Mouse (Mus musculus) embryo, embryonic 10.5 days (tissue): ENCODE measurements at regions not wholly inside any gene's neighbourhood (a gene's known extent, or its start where the extent isn't known, plus 50 kb on each side); places are given as distances from the start of the nearest gene placed in this dataset.

ENCODE experiments used
- DNase-seq: peaks from one replicate; pipeline ENCODE4 v3.0.0-alpha.2; 2015; ENCODE audit warnings: low spot score

DNA sequence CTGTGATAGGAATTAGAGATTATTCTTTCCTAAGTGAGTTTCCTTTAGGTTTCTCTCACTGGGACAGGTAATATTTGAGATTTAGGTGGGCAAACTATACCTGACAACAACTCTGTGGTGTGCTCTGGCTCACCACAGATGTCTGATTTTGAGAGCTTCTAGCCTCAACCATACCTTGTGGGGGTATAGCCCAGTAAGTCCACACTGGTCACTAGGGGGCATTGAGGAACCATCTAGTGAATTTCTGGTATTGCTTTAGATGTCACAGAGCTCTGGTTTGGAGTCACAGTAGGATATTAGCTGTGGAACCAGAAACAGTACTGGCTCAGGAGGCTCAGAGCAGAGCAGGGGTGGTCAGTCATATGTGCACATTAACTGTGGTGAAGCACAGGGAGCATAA lies 91.5 kb upstream of the 2210010C04Rik start:
- DNase-seq = no peak

DNA sequence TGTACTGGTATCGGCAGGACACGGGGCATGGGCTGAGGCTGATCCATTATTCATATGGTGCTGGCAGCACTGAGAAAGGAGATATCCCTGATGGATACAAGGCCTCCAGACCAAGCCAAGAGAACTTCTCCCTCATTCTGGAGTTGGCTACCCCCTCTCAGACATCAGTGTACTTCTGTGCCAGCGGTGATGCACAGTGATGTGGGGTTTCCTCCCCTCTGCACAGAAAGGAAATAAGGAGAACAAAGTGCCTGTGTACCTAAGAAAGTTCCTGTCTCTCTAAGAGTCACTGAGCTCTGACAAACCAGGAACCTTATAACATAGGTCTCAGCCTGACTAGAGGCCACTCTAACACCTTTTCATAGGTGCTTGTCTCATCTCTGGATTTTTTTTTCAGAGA lies 86.3 kb upstream of the 2210010C04Rik start:
- no peak for DNase-seq

DNA sequence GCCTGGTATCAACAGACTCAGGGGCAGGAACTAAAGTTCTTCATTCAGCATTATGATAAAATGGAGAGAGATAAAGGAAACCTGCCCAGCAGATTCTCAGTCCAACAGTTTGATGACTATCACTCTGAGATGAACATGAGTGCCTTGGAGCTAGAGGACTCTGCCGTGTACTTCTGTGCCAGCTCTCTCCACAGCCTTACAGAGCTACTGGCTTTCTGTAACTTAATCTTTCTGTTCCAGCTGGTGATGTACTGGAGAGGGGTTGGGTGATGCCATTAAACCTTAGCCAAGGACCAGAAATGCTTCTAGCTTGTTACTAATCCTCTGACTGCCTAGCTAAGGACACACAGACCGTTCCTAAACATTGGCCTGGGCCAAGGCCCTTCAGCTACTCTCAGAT lies 83.9 kb upstream of the 2210010C04Rik start:
- DNase-seq = no peak

DNA sequence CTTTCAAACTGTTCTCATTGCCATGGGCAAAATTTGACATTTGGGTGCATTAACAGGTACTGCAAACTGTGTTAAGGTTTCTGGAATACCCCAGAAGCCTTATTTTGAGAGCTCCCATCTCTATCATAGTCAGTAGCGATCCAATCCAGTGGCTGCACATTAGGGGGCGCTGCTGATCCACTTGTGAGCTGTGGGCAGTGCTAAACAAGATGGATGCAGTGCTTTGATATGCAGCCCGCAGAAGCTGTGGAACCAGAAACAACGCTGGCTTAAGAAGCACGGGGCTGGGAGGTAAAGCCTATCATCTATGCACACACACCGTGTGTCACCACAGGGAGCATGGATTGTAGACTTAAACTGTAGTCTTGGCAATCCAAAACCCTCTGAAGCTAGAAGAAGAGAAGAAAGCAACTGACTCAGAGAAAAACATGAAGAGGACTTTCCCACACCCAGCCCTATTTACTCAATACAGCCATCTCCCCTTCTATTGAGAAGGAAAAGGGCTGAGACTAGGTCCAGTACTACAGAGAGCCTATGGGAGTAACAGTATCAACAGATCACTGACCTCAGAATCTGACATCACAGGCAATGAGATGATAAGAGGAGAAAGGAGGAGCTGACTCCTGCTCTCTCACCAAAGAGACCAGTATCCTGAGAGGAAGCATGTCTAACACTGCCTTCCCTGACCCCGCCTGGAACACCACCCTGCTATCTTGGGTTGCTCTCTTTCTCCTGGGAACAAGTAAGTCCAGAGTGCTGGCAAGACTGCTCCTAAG lies 83.1 kb upstream of the 2210010C04Rik start:
- peak; percentile 74 for DNase-seq

DNA sequence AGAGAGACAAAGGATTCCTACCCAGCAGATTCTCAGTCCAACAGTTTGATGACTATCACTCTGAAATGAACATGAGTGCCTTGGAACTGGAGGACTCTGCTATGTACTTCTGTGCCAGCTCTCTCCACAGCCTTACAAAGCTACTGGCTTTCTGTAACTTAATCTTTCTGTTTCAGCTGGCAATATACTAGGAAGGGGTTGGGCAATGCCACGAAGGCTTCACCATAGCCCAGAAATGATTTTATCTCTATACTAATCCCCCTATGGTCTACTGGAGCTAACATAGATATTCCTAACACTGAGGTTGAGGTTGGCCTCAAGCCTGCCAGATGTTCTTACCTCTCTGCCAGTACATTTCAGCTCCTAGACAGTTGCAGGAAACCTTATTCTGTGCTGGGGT lies 78.6 kb upstream of the 2210010C04Rik start:
- no peak for DNase-seq

DNA sequence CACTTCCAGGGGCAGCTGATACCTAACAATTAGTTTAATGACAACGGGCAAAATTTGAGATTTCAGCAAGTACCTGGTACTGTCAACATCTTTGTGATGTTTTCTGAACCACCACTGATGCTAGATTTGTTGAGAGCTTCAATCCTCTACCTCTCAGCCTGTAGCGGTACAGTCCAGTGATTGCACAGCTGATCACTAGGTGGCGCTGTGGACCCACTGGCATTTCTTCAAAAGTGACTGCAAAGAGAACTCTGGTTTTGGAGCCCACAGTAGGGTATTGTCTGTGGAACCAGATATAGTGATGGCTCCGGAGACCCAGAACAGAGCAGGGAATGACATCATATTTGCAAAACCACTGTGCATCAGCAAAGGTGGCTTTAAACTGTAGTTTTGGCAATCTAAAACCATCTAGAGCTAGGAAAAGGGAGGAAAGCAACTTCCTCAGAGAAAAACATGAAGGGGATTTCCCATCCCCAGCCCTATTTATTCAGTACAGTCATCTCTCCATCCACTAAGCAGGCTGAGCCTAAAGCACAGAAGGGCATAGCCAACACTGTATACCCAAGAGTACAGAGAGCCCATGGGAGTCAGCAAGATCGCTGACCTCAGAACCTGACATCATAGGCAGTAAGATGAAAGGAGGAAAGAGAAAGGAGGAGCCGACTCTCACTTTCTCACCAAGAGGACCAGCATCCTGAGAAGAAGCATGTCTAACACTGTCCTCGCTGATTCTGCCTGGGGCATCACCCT lies 77.7 kb upstream of the 2210010C04Rik start:
- DNase-seq = peak; percentile 63

DNA sequence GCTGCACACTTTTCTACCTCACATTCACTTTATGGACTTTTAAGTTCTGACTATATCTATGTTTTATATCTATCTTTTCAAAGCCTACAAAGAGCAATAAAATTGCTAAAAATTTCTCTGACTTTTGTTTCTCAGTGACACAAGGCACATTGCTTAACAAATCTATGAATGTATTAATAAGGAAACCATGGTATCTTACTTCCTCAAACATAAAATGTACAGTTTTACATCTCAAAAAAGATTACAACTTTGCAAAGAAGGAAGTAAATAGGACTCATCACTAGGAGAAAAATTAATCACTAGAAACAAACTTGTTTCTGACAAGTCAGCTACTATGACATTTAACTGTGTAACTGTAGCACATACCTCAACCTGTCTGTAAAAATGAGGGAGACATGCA lies 76.5 kb upstream of the 2210010C04Rik start:
- no peak for DNase-seq

DNA sequence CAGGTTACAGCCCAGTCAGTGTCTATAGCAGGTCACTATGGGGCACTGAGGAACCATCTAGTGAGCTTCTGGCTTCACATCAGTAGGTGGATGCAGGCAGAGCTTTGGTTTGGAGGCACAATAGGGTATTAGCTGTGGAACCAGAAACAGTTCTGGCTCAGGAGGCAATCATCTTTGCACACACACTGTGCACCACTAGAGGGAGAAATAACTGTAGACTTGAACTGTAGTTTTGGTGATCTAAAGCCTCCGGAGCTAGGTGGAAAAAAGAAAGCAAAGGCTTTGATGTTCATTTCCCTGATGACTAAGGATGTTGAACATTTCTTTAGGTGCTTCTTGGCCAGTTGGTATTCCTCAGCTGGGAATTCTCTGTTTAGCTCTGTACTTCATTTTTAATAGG lies 73.6 kb upstream of the 2210010C04Rik start:
- no peak for DNase-seq

DNA sequence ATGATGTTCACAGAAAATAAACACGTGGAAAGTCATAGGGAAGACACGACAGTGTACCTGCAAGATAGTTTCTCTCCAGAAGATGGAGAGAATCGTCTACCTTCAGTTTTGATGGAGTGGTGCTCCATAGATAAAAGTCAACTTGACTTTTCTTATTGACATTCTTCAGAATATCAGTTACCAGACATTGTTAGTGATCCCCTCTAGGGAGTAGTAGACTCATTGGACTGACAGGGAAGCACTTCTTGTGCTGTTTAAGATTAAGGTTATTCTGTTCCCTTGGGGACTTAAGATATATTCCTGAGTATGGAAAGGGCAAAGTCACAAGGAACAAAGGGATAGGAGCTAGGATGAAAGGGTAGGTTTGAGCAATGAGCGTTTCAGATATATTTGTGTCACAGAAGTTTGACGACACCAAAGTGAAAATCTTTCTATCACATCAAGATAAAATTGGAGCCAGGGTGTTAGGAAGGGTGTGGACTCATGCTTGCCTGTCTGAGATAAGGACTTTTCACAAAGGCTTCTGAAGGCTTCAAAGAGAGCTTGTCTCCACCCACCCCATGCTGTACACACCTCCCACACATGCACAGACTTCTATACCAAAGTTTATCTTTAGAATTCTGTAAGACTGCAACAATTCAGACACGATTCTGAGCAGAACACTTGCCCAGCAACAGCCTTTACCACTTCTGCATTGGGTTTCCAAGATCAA lies 68.5 kb upstream of the 2210010C04Rik start:
- DNase-seq = no peak

DNA sequence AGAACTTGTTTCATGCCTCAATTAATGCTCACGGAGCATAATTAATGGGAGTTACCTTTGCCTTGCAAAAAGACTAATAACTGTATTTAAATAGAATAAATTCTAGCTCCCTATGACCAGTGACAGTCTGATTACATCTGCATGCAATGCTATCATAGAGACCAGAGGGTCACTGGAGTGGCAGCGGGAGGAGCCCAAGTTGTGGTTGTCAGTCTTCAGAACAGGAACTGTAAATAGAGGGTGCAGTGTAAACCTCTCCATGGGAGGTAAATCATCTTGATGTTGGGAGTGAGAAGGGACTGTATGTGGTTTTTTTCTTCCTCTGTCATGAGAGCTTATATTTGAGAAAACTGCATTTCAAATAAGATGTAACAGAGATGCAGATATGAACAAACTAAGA lies 66.7 kb upstream of the 2210010C04Rik start:
- DNase-seq = no peak

DNA sequence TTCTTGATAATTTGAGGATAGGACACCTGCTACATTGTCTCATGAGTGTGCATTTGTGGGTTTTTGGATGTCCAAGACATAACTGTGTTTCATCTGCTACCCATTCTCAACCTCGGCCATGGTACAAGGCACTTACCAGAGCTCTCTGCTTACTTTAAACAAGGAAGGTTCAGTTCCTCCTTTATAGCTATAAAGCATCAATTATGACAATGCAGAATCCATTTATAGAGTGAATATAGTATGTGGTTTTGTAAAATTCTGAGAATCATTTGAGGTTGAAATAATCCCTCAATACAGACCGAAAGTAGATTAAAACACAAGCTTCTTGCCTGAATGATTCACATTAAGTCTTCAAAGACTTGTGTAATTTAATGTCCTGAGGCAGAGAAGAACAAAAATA lies 64.9 kb upstream of the 2210010C04Rik start:
- DNase-seq = no peak

DNA sequence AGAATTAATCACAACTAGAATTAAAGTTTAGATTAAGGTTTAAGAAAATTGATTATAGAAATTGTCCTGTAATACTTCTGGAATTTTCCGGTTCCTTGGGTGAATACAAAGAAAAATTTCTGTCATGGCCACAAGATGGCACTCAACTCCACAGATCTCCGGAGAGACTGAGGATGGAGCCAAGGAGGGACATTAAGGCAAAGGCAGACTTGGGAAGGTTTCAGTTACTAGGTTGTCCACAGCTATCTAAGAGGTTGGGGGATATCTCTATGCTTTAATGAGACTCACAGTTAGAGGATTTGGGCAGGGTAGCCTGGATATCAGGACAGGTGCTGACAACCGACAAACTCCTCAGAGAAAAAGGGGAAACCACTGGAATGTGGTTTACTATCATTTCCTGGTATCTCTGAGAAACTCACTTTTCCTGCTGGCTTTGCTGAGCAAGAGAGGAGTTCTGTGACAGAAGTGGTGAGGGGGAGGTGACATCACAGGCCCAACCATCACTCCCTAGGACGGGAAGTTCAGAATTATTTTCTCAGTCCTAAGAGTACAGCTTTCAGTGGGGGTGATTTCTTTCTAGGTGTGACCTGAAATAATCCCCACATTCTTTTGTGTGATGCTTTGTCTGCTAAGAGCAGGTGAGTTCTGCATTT lies 56.0 kb upstream of the 2210010C04Rik start:
- DNase-seq = peak; percentile 51
